Mouse (Mus musculus) retina, adult 2 months (tissue): ENCODE data around the gene Btbd1.
A peak's percentile ranks its signal among the peaks of the same experiment; 100 is the strongest.

Source experiments
- DNase-seq: peaks from one replicate; pipeline ENCODE4 v3.0.0-alpha.2; 2012; ENCODE audit warnings: low read depth, low spot score

Gene Btbd1

GRCm38 (mm10) chr7:81829379-81829894 is at the start of gene Btbd1:
Gene Btbd1 (minus strand): TSS chr7:81829431.
- DNase-seq = peak; percentile 67

- DNase-seq = no peak
These were observed 46.1 kb upstream of the Btbd1 start for GRCm38 (mm10) chr7:81875372-81875771.

- no peak for DNase-seq
These were observed 45.4 kb upstream of the Btbd1 start for GRCm38 (mm10) chr7:81874636-81875035.

DNA sequence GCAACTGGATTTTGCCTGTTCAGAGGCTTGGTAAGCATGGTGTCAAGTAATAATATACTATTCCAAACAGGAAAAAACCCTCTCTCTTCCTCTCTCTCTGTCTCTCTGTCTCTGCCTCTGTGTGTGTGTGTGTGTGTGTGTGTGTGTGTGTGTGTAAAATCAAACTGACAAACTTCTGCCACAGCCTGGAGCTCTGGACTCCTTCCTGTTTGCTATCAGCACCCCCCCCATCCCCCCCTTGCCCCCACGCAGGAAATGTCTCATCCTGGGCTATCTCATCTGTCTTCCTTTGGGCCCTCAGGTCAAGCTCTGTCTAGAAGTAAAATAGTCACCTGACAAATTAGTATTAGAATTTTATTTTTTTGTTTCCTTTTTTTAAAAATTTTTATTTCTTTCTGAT is 44.6 kb upstream of the Btbd1 start:
- no peak for DNase-seq

- no peak for DNase-seq
These were observed 43.3 kb upstream of the Btbd1 start for GRCm38 (mm10) chr7:81872493-81873013.

DNA sequence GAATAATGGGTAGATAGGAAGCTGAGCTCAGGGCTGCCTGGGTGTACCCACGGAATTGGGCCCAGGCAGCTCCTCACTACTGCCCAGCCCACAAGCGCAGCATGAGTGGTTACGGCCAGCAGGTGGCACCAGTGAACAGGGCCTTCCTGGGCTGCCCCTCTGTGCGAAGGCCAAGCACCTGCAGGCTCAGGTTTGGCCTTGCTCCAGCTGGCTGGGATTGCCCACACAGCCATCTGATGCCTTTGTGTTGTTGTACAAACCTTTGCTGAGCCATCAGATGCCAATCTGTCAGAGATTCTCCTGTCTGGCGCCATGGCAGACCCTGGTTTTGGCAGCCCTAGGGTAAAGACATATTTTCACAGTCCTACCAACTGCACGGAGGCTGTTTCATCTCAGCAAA is 38.9 kb upstream of the Btbd1 start:
- DNase-seq = peak; percentile 58

GRCm38 (mm10) chr7:81867231-81867930 is 38.1 kb upstream of the Btbd1 start:
- DNase-seq = no peak

- DNase-seq = no peak
These were observed 36.7 kb upstream of the Btbd1 start for GRCm38 (mm10) chr7:81865937-81866336.

- DNase-seq = no peak
These were observed 35.3 kb upstream of the Btbd1 start for GRCm38 (mm10) chr7:81864552-81864951.

DNA sequence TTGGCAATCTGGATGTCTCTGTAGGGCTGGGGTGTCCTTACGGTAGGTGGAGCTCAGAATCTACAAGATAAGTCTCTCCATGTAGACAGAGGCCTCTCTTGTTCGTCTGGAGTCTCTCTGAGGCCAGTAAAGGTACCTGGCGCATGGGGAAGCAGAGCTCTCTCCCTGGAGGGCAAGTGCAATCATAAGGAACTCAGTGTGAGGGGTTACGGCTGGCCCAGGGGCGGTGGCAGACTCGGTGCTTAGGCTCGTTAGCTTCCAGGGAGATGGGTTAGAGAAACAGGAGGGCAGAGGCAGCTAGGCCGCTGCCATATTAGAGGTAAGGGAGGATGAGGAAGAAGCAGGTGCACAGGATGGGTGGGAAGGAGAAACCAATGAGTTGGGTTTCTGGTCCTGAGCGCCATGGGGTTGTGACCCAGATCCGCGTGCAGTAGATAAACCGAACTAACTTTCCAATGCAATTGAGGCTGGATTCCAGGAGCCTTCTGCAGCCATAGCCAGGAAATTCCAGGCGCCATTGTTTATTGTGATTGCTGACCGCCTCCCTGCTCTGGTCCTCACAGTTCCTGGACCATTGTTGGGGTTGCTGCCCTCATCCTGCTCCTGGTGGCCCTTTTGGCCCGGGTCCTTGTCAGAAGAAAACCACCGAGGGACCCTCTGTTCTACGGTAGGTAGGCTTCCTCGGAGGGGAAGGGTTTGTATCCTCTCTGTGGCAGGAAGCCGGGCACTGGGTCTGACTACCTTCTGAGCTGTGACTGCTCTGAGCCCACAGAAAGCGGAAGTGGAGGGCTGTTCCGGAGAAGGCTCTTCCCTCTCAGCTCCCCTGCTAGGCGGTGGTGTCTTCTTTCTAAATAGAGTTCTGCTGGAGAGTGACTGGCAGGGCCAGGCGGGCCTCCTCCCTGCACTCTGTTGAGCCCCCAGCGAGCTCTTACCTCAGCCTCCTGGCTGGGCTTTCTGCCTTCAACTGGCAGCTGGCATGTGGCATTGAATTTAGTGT is 33.7 kb upstream of the Btbd1 start:
- DNase-seq = no peak

DNA sequence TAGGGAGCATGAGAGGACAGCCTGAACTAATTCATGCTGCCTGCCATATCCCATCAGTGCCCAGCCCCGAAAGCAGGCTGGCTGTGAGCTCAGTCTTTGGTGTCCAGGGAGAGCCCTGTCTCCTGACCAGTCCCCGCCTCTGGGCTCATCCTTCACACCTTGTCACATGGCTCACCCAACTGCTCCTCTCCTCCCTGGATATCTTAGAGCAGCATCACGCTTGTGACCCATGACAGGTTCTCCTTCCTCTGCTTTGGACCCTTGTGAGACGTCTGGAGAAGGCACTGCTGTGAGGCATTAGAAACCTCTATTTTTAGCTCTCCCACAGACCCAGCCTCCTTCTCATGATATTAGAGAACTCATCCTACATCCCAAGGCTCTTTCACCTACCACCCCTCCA is 32.7 kb upstream of the Btbd1 start:
- DNase-seq = no peak

GRCm38 (mm10) chr7:81861461-81861860 is 32.2 kb upstream of the Btbd1 start:
- DNase-seq = no peak

DNA sequence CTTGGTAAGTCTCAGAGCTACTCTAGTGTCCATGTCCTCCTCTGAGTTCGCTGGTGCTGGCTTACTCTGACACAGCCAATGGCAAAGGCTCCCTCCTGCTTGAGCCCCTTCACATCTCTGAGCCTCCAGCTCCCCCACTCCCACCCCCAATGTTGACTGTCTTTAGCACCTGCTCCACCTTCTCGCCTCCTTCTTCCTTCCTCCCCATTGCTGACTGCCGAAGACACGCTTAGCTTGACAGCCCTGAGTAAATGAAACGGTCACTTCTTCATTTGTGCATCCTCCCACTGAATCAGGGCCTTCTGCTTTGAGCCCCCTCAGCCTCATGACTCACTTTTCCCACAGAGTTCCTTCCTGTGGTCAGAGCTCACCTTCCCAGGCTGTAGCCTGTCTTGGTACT is 31.8 kb upstream of the Btbd1 start:
- DNase-seq = no peak

DNA sequence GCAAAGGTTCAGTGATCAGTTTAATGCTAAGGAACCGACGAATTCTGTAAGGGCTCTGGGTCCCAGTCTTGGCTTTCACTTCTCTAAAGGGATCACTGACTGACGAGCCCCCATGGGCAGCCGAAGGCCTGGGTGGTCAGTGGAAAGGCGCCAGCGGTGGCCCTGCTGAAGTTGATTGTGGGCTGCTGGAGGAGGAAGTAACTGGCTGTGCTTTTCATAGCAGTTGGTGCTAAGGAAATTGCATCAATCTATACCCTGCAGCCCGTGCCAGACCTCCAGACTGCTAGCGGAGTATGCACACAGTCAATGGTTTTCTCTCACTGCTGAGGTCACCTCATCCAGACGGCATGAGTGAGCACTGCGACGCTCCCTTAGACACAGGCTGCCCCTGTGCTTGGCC is 30.8 kb upstream of the Btbd1 start:
- DNase-seq = no peak

DNA sequence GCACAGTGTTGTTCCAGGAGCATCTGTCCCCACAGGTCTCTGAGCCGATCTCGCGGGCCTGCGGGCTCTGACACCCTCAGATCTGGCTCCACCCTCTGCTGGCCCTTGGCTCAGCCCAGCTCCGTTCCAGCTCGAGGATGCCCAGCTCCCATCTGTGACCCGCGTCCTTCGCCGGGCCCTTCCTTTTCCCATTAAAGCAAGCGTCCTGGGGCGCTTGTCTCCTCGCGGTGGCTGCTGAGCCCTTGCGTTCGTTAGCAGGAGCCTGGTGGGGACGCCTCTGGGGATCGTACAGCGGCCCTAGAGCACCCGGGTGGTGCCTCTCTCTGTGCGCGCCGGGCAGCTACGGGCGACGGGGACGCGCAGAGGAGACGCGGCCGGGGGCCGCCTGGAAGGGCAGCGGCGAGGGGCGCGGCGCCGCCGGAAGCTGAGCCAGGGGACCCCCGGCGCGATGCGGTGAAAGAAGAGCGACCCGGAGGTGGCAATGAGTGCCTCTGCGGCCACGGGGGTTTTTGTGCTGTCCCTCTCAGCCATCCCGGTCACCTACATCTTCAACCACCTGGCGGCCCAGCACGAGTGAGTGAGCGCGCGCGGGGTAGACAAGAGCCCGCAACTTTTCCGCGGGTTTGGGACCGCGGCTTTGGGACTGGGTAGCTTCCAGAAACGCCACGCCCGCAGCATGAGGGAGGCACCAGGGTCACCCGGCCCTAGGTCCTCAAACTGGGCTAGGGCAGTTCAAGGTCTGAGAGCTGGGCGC is 29.9 kb upstream of the Btbd1 start, which contains the start of gene Tm6sf1:
Gene Tm6sf1 (plus strand): TSS at position 34 of the 754 bp plus-strand sequence.
- no peak for DNase-seq

GRCm38 (mm10) chr7:81858236-81858635 is 29.0 kb upstream of the Btbd1 start:
- DNase-seq = no peak

GRCm38 (mm10) chr7:81856221-81856620 is 27.0 kb upstream of the Btbd1 start:
- DNase-seq = no peak

GRCm38 (mm10) chr7:81855694-81856093 is 26.5 kb upstream of the Btbd1 start, which contains the start of gene Gm10160:
Gene Gm10160 (minus strand): TSS chr7:81855794.
- no peak for DNase-seq

DNA sequence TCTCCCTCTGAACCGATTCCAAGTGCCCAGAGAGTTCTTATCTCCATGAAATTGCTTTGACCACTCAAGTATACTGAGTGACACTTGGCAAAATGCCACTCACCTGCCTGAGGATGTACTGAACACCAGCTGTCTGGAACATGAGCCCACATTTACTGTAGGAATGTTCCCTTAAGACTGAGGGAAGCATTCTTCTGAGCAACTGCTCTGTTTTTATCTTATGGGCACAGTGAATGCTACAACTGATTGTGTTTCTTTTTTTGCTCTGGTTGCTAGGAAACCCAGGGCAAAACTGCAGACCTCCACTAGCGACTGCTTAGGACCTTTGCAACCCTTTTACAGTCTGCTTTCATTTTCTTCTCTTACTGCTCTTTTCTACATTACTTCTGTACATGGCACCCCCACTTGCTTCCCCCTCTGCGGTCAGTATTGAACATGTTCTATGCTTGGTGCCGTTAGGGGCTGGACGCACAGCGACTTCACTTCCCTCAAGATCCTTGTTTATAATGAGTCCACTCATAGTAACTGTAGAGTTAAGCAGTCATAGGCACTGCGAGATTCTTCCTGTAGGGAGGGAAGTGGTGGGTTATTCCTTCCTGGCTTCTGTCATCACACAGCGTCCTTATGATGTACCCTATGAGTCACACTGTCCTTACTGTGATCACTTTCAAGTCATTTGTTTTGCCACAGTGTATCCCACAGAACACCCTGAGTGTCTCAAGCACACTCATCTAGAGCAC is 25.5 kb upstream of the Btbd1 start:
- DNase-seq = no peak

GRCm38 (mm10) chr7:81851706-81852105 is 22.5 kb upstream of the Btbd1 start:
- no peak for DNase-seq

- no peak for DNase-seq
These were observed 20.9 kb upstream of the Btbd1 start for GRCm38 (mm10) chr7:81850171-81850570.
